Mouse (Mus musculus) brain, embryonic 14.5 days (tissue): ENCODE results near the gene Picalm.

Experiments used
- CTCF ChIP-seq: fragments of 200-500 bp; IDR thresholded peaks from 2 replicates; pipeline ENCODE4 v1.5.1; 2012; ENCODE audit warnings: inconsistent platforms, mild to moderate bottlenecking, moderate library complexity, borderline replicate concordance; ENCODE audit not compliant: insufficient read depth, insufficient read length; ENCODE audit errors: extremely low read depth
- POLR2A ChIP-seq: fragments of 200-500 bp; IDR thresholded peaks from 2 replicates; pipeline ENCODE4 v1.6.1; 2012; ENCODE audit warnings: mild to moderate bottlenecking, inconsistent platforms, borderline replicate concordance; ENCODE audit not compliant: poor library complexity, insufficient read depth, insufficient read length, severe bottlenecking; ENCODE audit errors: extremely low read depth

GRCm38 (mm10) chr7:90259899-90260298, 129.9 kb downstream of the Picalm start:
- TF ChIP-seq CTCF (no peak), POLR2A (no peak)
